Mouse (Mus musculus): ENCODE measurements around the gene Icosl. TPM values are rescaled to one million over a fixed set of nuclear protein-coding genes. Genes with fewer than 3 reads are reported as not detected.
"Not testable (repeated sequence)": the region's sequence is repeated elsewhere in the genome, so short reads cannot be mapped to it uniquely, and the experiment has no call there.

The Icosl gene
- 1 to 10 TPM; 1.3 to 1.5 TPM for total RNA-seq (2021)
- long read RNA-seq, experiment 1, partial matches to known transcripts, result 0 of 1 reads
- long read RNA-seq, experiment 1, other reads (novel, unspliced or antisense), result 0 of 1 reads
- long read RNA-seq, experiment 2, partial matches to known transcripts, result 1 of 1 reads
- long read RNA-seq, experiment 2, other reads (novel, unspliced or antisense), result 0 of 1 reads

GRCm38 (mm10) chr10:78069101-78070011 is at the start of gene Icosl:
Icosl (plus strand) TSS chr10:78069302.
- peak; percentile 75 for DNase-seq (ENCODE audit: low spot score)

DNA sequence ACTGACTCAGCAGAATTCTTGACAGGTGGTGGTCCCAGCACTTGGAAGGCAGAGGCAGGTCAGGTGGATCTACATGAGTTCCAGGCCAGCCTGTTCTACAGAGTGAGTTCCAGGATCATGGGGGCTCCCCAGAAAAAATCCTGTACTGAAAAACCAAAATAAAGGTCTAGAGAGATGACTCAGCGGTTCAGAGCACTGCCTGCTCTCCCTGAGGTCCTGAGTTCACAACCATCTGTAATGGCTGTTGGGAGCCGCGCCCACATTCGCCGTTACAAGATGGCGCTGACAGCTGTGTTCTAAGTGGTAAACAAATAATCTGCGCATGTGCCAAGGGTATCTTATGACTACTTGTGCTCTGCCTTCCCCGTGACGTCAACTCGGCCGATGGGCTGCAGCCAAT is 49.1 kb upstream of the Icosl start:
- DNase-seq (ENCODE audit: low spot score), result not testable (repeated sequence)

- not testable (repeated sequence) for DNase-seq (ENCODE audit: low spot score)
Observed at GRCm38 (mm10) chr10:78025453-78025852, 43.6 kb upstream of the Icosl start.

DNA sequence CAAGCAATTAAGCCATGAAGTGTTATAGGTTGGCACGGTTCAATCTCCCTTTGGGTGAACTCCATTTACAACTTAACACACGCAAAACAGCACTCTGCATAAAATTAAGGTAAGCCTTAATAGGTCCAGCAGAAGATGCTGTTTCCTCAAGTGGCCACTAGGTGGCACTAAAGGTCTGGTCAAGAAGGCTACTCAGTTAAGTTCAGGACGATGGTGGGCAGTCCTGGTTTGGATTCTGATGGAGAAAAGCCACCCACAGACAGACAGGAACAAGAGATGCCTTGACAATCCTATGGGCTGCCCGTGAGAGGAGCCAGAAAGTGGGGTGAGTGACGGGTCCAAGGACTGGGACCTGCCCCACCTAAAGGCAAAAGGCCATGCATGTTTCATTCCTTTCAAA is 41.0 kb upstream of the Icosl start:
- peak; percentile 65 for DNase-seq (ENCODE audit: low spot score)

- no peak for DNase-seq (ENCODE audit: low spot score)
Observed at GRCm38 (mm10) chr10:78029080-78029479, 40.0 kb upstream of the Icosl start.

GRCm38 (mm10) chr10:78031987-78032386 is 37.1 kb upstream of the Icosl start:
- no peak for DNase-seq (ENCODE audit: low spot score)

DNA sequence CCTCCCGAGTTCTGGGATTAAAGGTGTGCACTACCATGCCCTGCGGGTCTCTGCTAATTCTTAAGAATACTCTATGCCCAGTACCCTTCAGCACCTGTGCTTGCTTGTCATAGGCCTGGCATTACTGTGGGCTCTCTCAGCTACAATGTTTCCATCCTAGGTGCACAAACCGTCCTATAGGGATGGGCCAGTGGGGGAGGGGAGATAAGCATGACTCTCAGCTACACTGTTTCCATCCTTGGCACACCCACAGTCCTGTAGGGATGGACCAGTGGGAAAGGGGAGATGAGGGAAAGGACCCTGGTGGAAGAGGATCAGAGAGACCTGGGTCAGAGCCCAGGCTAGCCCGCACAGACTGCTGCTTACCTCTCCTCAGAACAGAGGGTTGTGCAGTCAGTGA is 32.0 kb upstream of the Icosl start:
- no peak for DNase-seq (ENCODE audit: low spot score)

GRCm38 (mm10) chr10:78041647-78042046 is 27.5 kb upstream of the Icosl start, which contains the start of gene Dnmt3l:
Dnmt3l (plus strand) TSS chr10:78041947.
- no peak for DNase-seq (ENCODE audit: low spot score)

DNA sequence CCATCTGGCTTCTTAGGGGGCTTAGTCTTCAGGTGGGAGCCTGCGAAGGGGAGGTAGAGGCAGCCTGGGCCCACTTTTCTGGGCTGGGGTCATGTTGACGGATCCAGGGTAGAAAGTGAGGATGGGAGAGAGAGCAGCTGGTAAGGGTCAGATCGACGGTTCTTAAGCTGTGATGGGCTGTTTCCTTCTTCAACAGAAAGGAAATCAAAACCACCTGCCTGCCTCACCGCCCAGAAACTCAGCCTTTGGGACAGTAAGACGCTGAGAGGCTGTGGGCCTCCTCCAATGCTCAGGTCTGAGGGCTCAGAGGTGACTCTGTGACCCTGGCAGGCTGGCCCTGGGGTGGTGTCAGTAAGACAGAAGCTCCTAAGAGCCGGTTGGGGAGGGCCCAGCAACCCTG is 27.0 kb upstream of the Icosl start:
- DNase-seq (ENCODE audit: low spot score), result no peak

DNA sequence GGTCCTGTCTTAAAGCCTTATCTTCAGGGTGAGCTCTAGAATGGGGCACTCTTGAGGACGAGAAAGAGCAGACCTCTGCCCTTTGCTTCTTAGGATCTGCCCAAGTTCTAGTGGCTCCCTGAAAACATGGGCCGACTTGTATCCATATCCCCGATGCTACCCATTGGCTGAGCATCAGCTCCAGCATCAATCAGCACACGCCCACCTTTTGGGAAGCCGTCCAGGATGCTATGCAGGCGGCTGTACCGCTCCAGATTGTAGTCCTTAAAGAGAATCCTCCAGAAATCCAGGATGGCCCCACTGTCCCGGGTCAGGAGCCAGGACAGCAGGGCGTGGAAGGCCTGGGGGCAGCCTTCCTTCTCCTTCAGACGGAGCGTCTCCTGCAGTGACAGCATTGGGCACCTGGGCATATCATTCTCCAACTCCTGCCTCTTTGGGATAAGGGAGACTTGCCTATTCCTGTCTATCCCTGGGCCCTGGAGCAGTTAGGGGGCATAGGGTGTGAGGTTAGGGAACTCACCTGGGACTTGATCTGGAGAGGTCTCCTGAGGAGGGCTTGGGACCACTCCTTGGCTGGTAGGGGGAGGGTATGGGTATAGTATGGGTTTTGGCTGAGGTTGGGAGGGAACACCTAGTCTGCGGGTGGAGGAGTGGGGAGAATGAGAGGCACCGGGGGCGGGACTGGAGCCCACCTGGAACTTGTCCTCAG is 26.3 kb upstream of the Icosl start:
- no peak for DNase-seq (ENCODE audit: low spot score)

DNA sequence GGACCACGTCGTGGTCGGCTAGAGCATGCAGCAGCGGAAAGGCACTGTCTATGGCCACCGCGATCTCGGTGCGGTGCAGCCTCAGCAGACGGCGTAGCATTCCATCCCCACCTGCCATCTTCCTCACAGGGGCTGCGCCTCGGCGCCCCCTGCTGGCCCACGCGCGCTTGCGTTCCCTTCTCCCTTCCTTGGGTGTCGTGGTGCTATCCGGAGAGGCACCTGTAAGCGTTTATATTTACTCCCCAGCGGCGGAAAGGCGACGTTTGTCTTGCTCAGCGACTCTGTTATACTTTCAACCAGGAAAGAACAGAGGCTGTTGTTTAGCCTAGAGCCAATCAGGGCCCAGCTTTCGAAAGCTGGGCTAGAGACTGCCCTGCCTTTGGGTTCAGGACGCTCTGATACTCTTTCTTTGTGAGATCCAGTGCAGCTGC is 25.7 kb upstream of the Icosl start, which contains the start of gene Aire:
Gene Aire (minus strand): TSS at position 205 of the 431 bp plus-strand sequence.
- DNase-seq (ENCODE audit: low spot score), result peak; percentile 32

DNA sequence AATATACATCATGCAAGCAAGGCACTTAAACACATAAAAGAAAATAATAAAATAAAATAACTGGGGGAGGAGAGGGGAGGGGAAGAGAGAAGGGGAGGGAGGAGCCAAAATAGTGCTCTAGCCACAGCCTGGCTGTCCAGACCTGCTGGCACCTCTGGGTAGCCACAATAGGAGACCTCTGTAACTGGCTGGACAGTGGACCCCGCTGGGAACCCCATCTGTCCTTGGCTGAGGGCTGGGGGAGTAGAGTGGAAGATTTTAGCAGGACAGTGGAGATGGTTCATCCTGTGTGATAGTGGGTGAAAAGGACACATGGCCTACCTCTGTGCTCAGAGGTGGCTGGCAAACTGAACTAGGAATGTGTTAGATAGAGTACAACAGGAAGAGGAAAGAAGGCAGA is 24.6 kb upstream of the Icosl start:
- no peak for DNase-seq (ENCODE audit: low spot score)

DNA sequence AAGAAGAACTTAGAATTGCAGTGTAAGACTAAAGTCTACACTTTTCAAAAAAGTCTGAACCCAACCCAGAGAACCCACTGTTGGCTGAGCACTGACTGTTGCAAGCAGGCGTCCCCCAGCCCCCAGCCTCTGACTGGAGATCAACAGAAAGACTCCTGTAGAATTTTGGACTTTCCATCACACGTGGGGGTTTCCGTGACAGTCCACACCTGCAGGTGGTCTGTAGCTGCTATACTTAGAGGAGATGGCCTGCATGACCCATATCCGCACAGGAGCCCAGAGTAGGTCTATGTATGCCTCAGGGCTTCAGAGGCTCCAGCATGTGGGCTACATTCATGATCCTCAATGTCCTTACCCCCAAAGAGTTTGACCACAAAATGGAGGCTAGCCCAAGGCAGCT is 22.7 kb upstream of the Icosl start:
- DNase-seq (ENCODE audit: low spot score), result no peak

DNA sequence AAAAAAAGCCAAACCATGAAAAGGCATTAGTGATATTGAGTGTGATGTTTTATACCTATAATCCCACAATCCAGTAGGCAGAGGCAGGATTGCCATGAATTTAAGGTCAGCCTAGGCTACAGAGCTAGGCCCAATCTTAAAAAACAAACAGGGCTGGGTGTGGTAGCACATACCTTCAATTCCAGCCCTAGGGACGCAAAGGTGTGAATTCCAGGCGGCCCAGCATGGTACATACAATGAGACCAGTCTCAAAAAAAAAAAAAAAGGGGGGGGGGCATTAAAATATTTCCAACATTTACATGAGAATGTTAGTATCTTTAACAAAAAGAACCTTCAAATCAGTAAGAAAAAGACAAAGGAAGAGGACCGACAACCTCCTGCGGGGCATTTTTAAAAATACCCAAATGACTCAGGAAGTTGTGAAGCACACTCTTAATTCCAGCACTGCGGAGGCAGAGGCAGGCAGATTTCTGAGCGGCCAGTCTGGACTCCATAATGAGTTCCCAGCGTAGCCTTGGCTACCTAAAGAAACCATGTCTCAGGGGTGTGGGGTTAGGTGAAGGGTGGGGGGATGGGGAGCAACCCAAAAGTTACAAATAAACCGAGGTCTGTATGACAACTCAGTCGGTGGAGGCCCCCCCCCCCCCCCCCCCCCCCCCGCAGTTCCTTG is 20.9 kb upstream of the Icosl start:
- no peak for DNase-seq (ENCODE audit: low spot score)

DNA sequence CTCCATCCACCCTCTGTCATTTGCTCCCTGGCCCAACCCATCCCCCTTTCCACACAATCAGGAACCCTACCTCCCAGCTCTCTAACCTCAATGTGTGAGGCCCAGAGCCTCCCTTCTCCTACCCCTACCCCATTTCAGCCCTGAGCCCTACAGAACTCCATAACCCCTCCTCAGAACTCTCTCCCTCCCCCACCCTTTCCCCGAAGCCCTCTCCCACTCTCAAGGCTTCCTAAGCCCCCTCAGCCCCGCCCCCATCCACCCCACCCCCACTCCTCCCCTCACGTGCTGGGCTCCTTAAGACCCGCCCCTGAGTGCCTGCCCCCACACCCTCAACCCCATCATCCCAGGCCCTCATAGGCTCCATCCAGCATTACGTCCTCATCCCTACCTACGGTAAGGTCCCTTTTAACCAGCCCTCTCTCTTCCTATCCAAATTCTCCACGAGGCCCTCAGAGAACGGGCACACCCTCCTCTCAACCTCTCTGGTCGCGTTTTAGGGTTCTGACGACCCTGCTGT is 19.5 kb upstream of the Icosl start:
- no peak for DNase-seq (ENCODE audit: low spot score)

GRCm38 (mm10) chr10:78054633-78055565 is 14.2 kb upstream of the Icosl start:
- DNase-seq (ENCODE audit: low spot score), result peak; percentile 32

GRCm38 (mm10) chr10:78057056-78057455 is 12.0 kb upstream of the Icosl start:
- no peak for DNase-seq (ENCODE audit: low spot score)

DNA sequence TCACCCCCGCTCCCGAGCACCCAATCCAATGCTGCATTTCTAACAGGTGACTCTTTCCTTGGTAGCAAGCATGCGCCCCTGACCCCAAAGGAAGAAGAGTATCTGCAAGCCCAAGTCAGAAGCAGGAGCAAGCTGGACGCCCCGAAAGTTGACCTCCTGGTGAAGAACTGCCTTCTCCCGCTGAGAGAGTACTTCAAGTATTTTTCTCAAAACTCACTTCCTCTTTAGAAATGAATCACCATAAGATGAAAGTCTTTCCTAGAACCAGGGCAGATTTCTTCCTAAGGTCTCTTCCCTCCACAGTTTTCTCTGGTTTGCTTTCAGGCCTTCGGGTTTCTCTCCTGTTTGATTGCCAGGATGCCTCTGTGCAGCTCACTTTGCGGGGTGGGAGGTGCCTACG is 6.0 kb upstream of the Icosl start:
- DNase-seq (ENCODE audit: low spot score), result no peak

- no peak for DNase-seq (ENCODE audit: low spot score)
Observed at GRCm38 (mm10) chr10:78067226-78067625, 1.9 kb upstream of the Icosl start.

DNA sequence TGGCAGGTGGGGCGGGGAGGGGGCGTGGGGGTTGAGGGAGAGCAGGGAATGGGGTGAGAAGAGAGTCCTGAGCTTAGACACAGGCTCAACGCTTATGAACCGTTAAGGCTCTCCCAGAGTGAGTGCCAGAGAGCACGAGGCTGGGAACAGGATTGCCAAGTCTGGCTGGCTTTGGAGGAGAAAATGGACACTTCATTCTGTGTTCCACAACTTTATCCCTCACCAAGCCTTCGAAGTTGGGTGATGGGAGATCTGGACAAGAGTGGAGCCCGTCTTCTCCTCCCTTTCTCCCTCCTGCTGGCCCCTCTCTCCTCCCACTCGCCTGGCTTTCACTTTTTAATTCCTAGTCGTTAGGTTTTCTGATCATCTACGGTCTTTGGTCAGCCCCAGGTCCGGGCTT is 561 bp upstream of the Icosl start:
- no peak for DNase-seq (ENCODE audit: low spot score)
